Mouse (Mus musculus) CH12.LX (cell line): ENCODE results near the gene Arsb. TPM values are rescaled to one million over a fixed set of nuclear protein-coding genes. Genes with fewer than 3 reads are reported as not detected.
A peak's percentile ranks its signal among the peaks of the same experiment; 100 is the strongest.

Experiments
- DNase-seq: peaks from one replicate; pipeline ENCODE4 v3.0.0-alpha.2; 2013; ENCODE audit errors: extremely low read depth
- H3K27ac ChIP-seq: 2 replicates; pipeline ENCODE4 v1.5.1; 2012; ENCODE audit warnings: low read depth, mild to moderate bottlenecking, control low read depth, moderate library complexity; ENCODE audit not compliant: insufficient read depth
- H3K27me3 ChIP-seq: replicated peaks from 2 replicates; pipeline ENCODE3; 2012; ENCODE audit warnings: inconsistent platforms
- H3K36me3 ChIP-seq, 2 experiments: replicated peaks in 1 of 2; 2 replicates each; pipeline versions ENCODE3 to v1.6.1; 2012; ENCODE audit warnings: inconsistent platforms in 1 of 2, low read length in 1 of 2, mild to moderate bottlenecking in 1 of 2, mixed read lengths in 1 of 2, moderate library complexity in 1 of 2; ENCODE audit not compliant: control insufficient read depth in 1 of 2, insufficient read depth in 1 of 2
- H3K4me1 ChIP-seq, 2 experiments: 2 replicates each; pipeline ENCODE4 v1.6.1; 2012; ENCODE audit warnings: inconsistent platforms in 1 of 2, moderate library complexity in 1 of 2; ENCODE audit not compliant: insufficient read depth in 2 of 2, control insufficient read depth in 1 of 2
- H3K4me2 ChIP-seq: 2 replicates; pipeline ENCODE4 v1.6.1; 2012; ENCODE audit warnings: low read depth, mild to moderate bottlenecking, control low read depth; ENCODE audit not compliant: poor library complexity, insufficient read depth, severe bottlenecking
- H3K4me3 ChIP-seq, 3 experiments: fragments of 150-350 bp in 1 of 3; sonication (generic) in 1 of 3; replicated peaks in 1 of 3; 2 replicates each; pipeline versions ENCODE3 to v1.5.1; 2011 to 2012; ENCODE audit warnings: low read depth in 2 of 3, low read length in 2 of 3, mild to moderate bottlenecking in 2 of 3, moderate library complexity in 2 of 3, control low read depth in 1 of 3, improper control_type of control experiment in 1 of 3, inconsistent platforms in 1 of 3, mixed read lengths in 1 of 3; ENCODE audit not compliant: poor library complexity in 1 of 3
- H3K79me2 ChIP-seq: replicated peaks from 2 replicates; pipeline ENCODE4 v1.6.1; 2012; ENCODE audit warnings: mild to moderate bottlenecking, moderate library complexity; ENCODE audit not compliant: control insufficient read depth, poor library complexity, insufficient read depth, severe bottlenecking; ENCODE audit errors: extremely low read depth
- H3K9ac ChIP-seq: 2 replicates; pipeline ENCODE4 v1.6.1; 2012; ENCODE audit warnings: low read depth, mild to moderate bottlenecking, control low read depth, moderate library complexity; ENCODE audit not compliant: insufficient read depth
- H3K9me3 ChIP-seq: replicated peaks from 2 replicates; pipeline ENCODE3; 2012; ENCODE audit warnings: low read length, inconsistent platforms, mixed read lengths
- BHLHE40 ChIP-seq: IDR thresholded peaks from 2 replicates; pipeline ENCODE4 v1.6.1; 2011; ENCODE audit warnings: mild to moderate bottlenecking, low read depth, low read length, improper control_type of control experiment
- CHD1 ChIP-seq: IDR thresholded peaks from 2 replicates; pipeline ENCODE4 v1.6.1; 2012; ENCODE audit warnings: low read depth, low read length, improper control_type of control experiment, inconsistent platforms
- CTCF ChIP-seq, 2 experiments: IDR thresholded peaks in 1 of 2; conservative IDR thresholded peaks in 1 of 2; 2 replicates each; pipeline ENCODE4 v1.5.1; 2011 to 2012; ENCODE audit warnings: low read depth in 2 of 2, low read length in 2 of 2, improper control_type of control experiment in 1 of 2, inconsistent platforms in 1 of 2, mild to moderate bottlenecking in 1 of 2, moderate library complexity in 1 of 2
- IRF4 ChIP-seq: IDR thresholded peaks from 2 replicates; pipeline ENCODE4 v1.6.1; 2014; ENCODE audit warnings: low read depth, mild to moderate bottlenecking, inconsistent platforms, low read length, improper control_type of control experiment
- JUND ChIP-seq: conservative IDR thresholded peaks from 2 replicates; pipeline ENCODE4 v1.6.1; 2011; ENCODE audit warnings: low read depth, low read length, improper control_type of control experiment
- KAT2A ChIP-seq: IDR thresholded peaks from 2 replicates; pipeline ENCODE4 v1.6.1; 2012; ENCODE audit warnings: low read length, improper control_type of control experiment, inconsistent platforms; ENCODE audit not compliant: insufficient replicate concordance
- MAFK ChIP-seq: IDR thresholded peaks from 2 replicates; pipeline ENCODE4 v1.6.1; 2011; ENCODE audit warnings: low read length, improper control_type of control experiment; ENCODE audit not compliant: insufficient replicate concordance
- MAX ChIP-seq: IDR thresholded peaks from 2 replicates; pipeline ENCODE4 v1.6.1; 2011; ENCODE audit warnings: low read length, improper control_type of control experiment
- MXI1 ChIP-seq: IDR thresholded peaks from 2 replicates; pipeline ENCODE4 v1.6.1; 2011; ENCODE audit warnings: mild to moderate bottlenecking, low read depth, low read length, improper control_type of control experiment
- NELFE ChIP-seq: IDR thresholded peaks from 2 replicates; pipeline ENCODE4 v1.6.1; 2011; ENCODE audit warnings: low read depth, low read length, improper control_type of control experiment
- NRF1 ChIP-seq: IDR thresholded peaks from 2 replicates; pipeline ENCODE4 v1.6.1; 2014; ENCODE audit warnings: low read depth, mild to moderate bottlenecking, inconsistent platforms, low read length, improper control_type of control experiment, moderate library complexity
- POLR2AphosphoS2 ChIP-seq: IDR thresholded peaks from 2 replicates; pipeline ENCODE4 v1.6.1; 2011; ENCODE audit warnings: low read depth, low read length, improper control_type of control experiment
- RAD21 ChIP-seq: IDR thresholded peaks from 2 replicates; pipeline ENCODE4 v1.6.1; 2011; ENCODE audit warnings: low read depth, mild to moderate bottlenecking, low read length, improper control_type of control experiment, moderate library complexity
- RCOR1 ChIP-seq: conservative IDR thresholded peaks from 2 replicates; pipeline ENCODE4 v1.6.1; 2012; ENCODE audit warnings: low read depth, mild to moderate bottlenecking, inconsistent platforms, low read length, improper control_type of control experiment
- SIN3A ChIP-seq: IDR thresholded peaks from 2 replicates; pipeline ENCODE4 v1.6.1; 2012; ENCODE audit warnings: low read length, improper control_type of control experiment, inconsistent platforms
- SMC3 ChIP-seq: IDR thresholded peaks from 2 replicates; pipeline ENCODE4 v1.6.1; 2011; ENCODE audit warnings: low read depth, low read length, improper control_type of control experiment
- TCF12 ChIP-seq: IDR thresholded peaks from 2 replicates; pipeline ENCODE4 v1.6.1; 2014; ENCODE audit warnings: low read depth, mild to moderate bottlenecking, inconsistent platforms, low read length, improper control_type of control experiment
- UBTF ChIP-seq: IDR thresholded peaks from 2 replicates; pipeline ENCODE4 v1.6.1; 2012; ENCODE audit warnings: low read depth, mild to moderate bottlenecking, inconsistent platforms, low read length, improper control_type of control experiment, moderate library complexity
- USF1 ChIP-seq: IDR thresholded peaks from 2 replicates; pipeline ENCODE4 v1.6.1; 2014; ENCODE audit warnings: low read depth, mild to moderate bottlenecking, inconsistent platforms, low read length, improper control_type of control experiment
- ZC3H11A ChIP-seq: IDR thresholded peaks from 2 replicates; pipeline ENCODE4 v1.6.1; 2012; ENCODE audit warnings: low read depth, mild to moderate bottlenecking, inconsistent platforms, low read length, improper control_type of control experiment
- ZKSCAN1 ChIP-seq: IDR thresholded peaks from 2 replicates; pipeline ENCODE4 v1.6.1; 2012; ENCODE audit warnings: low read depth, inconsistent platforms, low read length, improper control_type of control experiment, borderline replicate concordance
- ZMIZ1 ChIP-seq: IDR thresholded peaks from 2 replicates; pipeline ENCODE4 v1.6.1; 2012; ENCODE audit warnings: low read depth, mild to moderate bottlenecking, inconsistent platforms, low read length, improper control_type of control experiment
- ZNF384 ChIP-seq: IDR thresholded peaks from 2 replicates; pipeline ENCODE4 v1.6.1; 2012; ENCODE audit warnings: low read depth, low read length, improper control_type of control experiment, inconsistent platforms
- dilution Hi-C: fragments of 300-500 bp; cut with MboI; formaldehyde crosslinking; loops from 2 replicates; pipeline ENCODE4 v1.14.3; 2020; ENCODE audit warnings: low sequenced_read_pairs; ENCODE audit not compliant: extremely low pct_unique_long_range_greater_than_20kb, extremely low pct_ligation_motif_present
- in situ Hi-C: fragments of 300-500 bp; cut with MboI; formaldehyde crosslinking; loops from 3 replicates; pipeline ENCODE4 v1.14.3; 2019; ENCODE audit warnings: low sequenced_read_pairs, low pct_ligation_motif_present, low pct_unique_long_range_greater_than_20kb, mixed read lengths
- polyA plus RNA-seq: library from polyadenylated mRNA; unstranded; fragments of >175 nt; gene quantifications from 2 replicates; pipeline ENCODE4 v1.2.1, GENCODE M21; 2012; ENCODE audit warnings: low read depth; ENCODE audit not compliant: insufficient read length
- total RNA-seq, 2 experiments: library from RNA; depleted of rRNA; stranded (reverse); fragments of 300-350 nt in 1 of 2; fragments of >200 nt in 1 of 2; gene quantifications; 2 replicates each; pipeline ENCODE4 v1.2.3; 2012 to 2014

Arsb gene
- total and polyA plus RNA-seq, 3 experiments = 1.0 to 9.8 (median 2.0) TPM

GRCm38 (mm10) chr13:93987611-93988010 is 216.2 kb downstream of the Arsb start:
- dilution Hi-C loops = no loop called here

GRCm38 (mm10) chr13:93989208-93989607 is 217.8 kb downstream of the Arsb start:
- H3K9ac ChIP-seq = no peak overlapping the region
- in situ Hi-C loops = no loop called here
- no peak for TF ChIP-seq TCF12
- no peak for TF ChIP-seq POLR2AphosphoS2
- TF ChIP-seq RAD21 = no peak
- TF ChIP-seq USF1 = no peak
- TF ChIP-seq UBTF = no peak
- no peak for TF ChIP-seq IRF4
- no peak for TF ChIP-seq MAX
- no peak for TF ChIP-seq KAT2A
- TF ChIP-seq ZMIZ1 = no peak
- no peak for TF ChIP-seq ZKSCAN1
- TF ChIP-seq NRF1 = no peak
- TF ChIP-seq MAFK = no peak
- TF ChIP-seq SMC3 = no peak
- TF ChIP-seq CHD1 = no peak
- no peak for TF ChIP-seq MXI1
- TF ChIP-seq NELFE = no peak
- peaks cover 10% of the 10 kb centered on the region for H3K9me3 ChIP-seq
- H3K27me3 ChIP-seq = no peaks in the 10 kb centered on the region
- no peaks in the 10 kb centered on the region for H3K36me3 ChIP-seq
- H3K79me2 ChIP-seq = no peaks in the 10 kb centered on the region
- H3K4me1 ChIP-seq = peaks cover 2 to 23% of the 10 kb centered on the region in 2 experiments
- no peak overlapping the region for H3K27ac ChIP-seq
- dilution Hi-C loops = no loop called here
- no peak overlapping the region for H3K4me2 ChIP-seq
- no peak overlapping the region for H3K4me3 ChIP-seq
- DNase-seq = peak; percentile 3

More at GRCm38 (mm10) chr13:93987611-93988010, 216.2 kb downstream of the Arsb start:
- in situ Hi-C loops = no loop called here
- no peak overlapping the region for H3K9ac ChIP-seq
- TF ChIP-seq TCF12 (no peak), USF1 (no peak), RCOR1 (no peak), ZNF384 (no peak), BHLHE40 (no peak), POLR2AphosphoS2 (no peak), NRF1 (no peak), CTCF (conservative IDR thresholded peaks at IDR 0.05 in 1 of 2, IDR thresholded peaks at IDR 0.05 in 1 of 2; ENCODE audit: low read depth in 2 of 2, low read length in 2 of 2) (no peak), ZMIZ1 (no peak), SIN3A (no peak), KAT2A (no peak), JUND (no peak), ZC3H11A (no peak)
- H3K9me3 ChIP-seq = peaks cover 10% of the 10 kb centered on the region
- no peak for DNase-seq
- no peak overlapping the region for H3K4me2 ChIP-seq
- peaks cover 2 to 23% of the 10 kb centered on the region in 2 experiments for H3K4me1 ChIP-seq
- H3K79me2 ChIP-seq = no peaks in the 10 kb centered on the region
- no peaks in the 10 kb centered on the region for H3K36me3 ChIP-seq
- no peak overlapping the region for H3K27ac ChIP-seq
- H3K27me3 ChIP-seq = no peaks in the 10 kb centered on the region
- no peak overlapping the region for H3K4me3 ChIP-seq
